Mouse (Mus musculus): ENCODE results near the gene Sycp2l. TPM values are rescaled to one million over a fixed set of nuclear protein-coding genes. Genes with fewer than 3 reads are reported as not detected.

Sycp2l gene
- polyA plus RNA-seq, 1 experiment: 0.37 TPM

GRCm38 (mm10) chr13:41134901-41135300, 20.8 kb downstream of the Sycp2l start:
- Histone ChIP-seq H3K9ac (ENCODE audit: low read depth, poor library complexity, severe bottlenecking) (no peak overlapping the region), H3K4me1 (ENCODE audit: control insufficient read depth, insufficient read depth, low read length) (no peaks in the 10 kb centered on the region), H3K9me3 (replicated peaks; ENCODE audit: control insufficient read depth, insufficient read depth, low read length, poor library complexity, severe bottlenecking) (no peaks in the 10 kb centered on the region), H3K4me3 (ENCODE audit: low read depth, low read length) (no peak overlapping the region), H3K36me3 (ENCODE audit: control insufficient read depth, insufficient read depth, low read length, poor library complexity, severe bottlenecking) (no peaks in the 10 kb centered on the region), H3K27ac (ENCODE audit: insufficient read depth, low read length) (no peak overlapping the region), H3K27me3 (ENCODE audit: control insufficient read depth, insufficient read depth, low read length, poor library complexity, severe bottlenecking) (no peaks in the 10 kb centered on the region)
- no peak for TF ChIP-seq EP300 (IDR thresholded peaks at IDR 0.05; ENCODE audit: insufficient read depth, low read depth, low read length)
- TF ChIP-seq CTCF (IDR thresholded peaks at IDR 0.05; ENCODE audit: low read depth, low read length): peak; percentile 85
- TF ChIP-seq POLR2A (IDR thresholded peaks at IDR 0.05; ENCODE audit: insufficient read depth, low read length): no peak

DNA sequence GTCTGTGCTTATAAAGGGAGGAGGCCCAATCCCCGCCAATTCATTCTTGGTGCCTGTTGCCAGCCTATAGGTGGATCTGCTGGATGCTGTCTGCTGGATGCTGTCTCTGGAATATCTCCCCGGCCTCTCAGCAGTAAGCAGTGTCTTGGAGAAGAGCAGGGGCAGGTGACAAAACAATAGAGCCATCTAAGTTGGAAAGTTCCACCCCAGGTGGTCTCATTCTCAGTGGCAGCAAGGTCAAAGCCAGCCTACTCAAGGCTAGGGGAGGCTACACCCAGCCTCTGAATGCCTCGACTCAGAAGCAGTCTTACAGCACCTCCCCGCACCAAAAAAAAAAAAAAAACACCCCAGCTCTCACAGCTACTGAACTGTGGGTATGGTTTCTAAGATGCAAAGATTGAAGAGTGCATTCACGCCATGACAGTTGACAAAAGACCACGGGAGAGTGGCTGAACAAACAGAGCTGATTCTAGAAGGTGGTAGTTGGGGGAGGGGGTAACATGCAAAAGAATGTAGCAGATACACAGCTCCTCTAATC, 31.4 kb downstream of the Sycp2l start:
- Histone ChIP-seq H3K9me3 (replicated peaks; ENCODE audit: control insufficient read depth, insufficient read depth, low read length, poor library complexity, severe bottlenecking) (no peaks in the 10 kb centered on the region), H3K27me3 (ENCODE audit: control insufficient read depth, insufficient read depth, low read length, poor library complexity, severe bottlenecking) (no peaks in the 10 kb centered on the region), H3K4me1 (ENCODE audit: control insufficient read depth, insufficient read depth, low read length) (peaks cover 5% of the 10 kb centered on the region), H3K4me3 (ENCODE audit: low read depth, low read length) (no peak overlapping the region), H3K36me3 (ENCODE audit: control insufficient read depth, insufficient read depth, low read length, poor library complexity, severe bottlenecking) (no peaks in the 10 kb centered on the region), H3K27ac (ENCODE audit: insufficient read depth, low read length) (peak overlapping the region; percentile 83), H3K9ac (ENCODE audit: low read depth, poor library complexity, severe bottlenecking) (no peak overlapping the region)
- TF ChIP-seq POLR2A (IDR thresholded peaks at IDR 0.05; ENCODE audit: insufficient read depth, low read length): no peak
- peak; percentile 75; the same call in 1 of the 2 replicates for TF ChIP-seq EP300 (IDR thresholded peaks at IDR 0.05; ENCODE audit: insufficient read depth, low read depth, low read length)
- TF ChIP-seq CTCF (IDR thresholded peaks at IDR 0.05; ENCODE audit: low read depth, low read length): no peak

- Histone ChIP-seq H3K4me3 (ENCODE audit: low read depth, low read length) (no peak overlapping the region), H3K9me3 (replicated peaks; ENCODE audit: control insufficient read depth, insufficient read depth, low read length, poor library complexity, severe bottlenecking) (no peaks in the 10 kb centered on the region), H3K4me1 (ENCODE audit: control insufficient read depth, insufficient read depth, low read length) (peaks cover 5% of the 10 kb centered on the region), H3K27me3 (ENCODE audit: control insufficient read depth, insufficient read depth, low read length, poor library complexity, severe bottlenecking) (no peaks in the 10 kb centered on the region), H3K36me3 (ENCODE audit: control insufficient read depth, insufficient read depth, low read length, poor library complexity, severe bottlenecking) (no peaks in the 10 kb centered on the region), H3K27ac (ENCODE audit: insufficient read depth, low read length) (peak overlapping the region; percentile 81), H3K9ac (ENCODE audit: low read depth, poor library complexity, severe bottlenecking) (no peak overlapping the region)
- no peak for TF ChIP-seq POLR2A (IDR thresholded peaks at IDR 0.05; ENCODE audit: insufficient read depth, low read length)
- TF ChIP-seq CTCF (IDR thresholded peaks at IDR 0.05; ENCODE audit: low read depth, low read length): peak; percentile 59
- TF ChIP-seq EP300 (IDR thresholded peaks at IDR 0.05; ENCODE audit: insufficient read depth, low read depth, low read length): no peak
These were observed 32.2 kb downstream of the Sycp2l start for GRCm38 (mm10) chr13:41146271-41146670.

- H3K9me3 ChIP-seq (replicated peaks; ENCODE audit: control insufficient read depth, insufficient read depth, low read length, poor library complexity, severe bottlenecking): no peaks in the 10 kb centered on the region
- TF ChIP-seq POLR2A (IDR thresholded peaks at IDR 0.05; ENCODE audit: insufficient read depth, low read length) (no peak), EP300 (IDR thresholded peaks at IDR 0.05; ENCODE audit: insufficient read depth, low read depth, low read length) (no peak), CTCF (IDR thresholded peaks at IDR 0.05; ENCODE audit: low read depth, low read length) (no peak)
- H3K27ac ChIP-seq (ENCODE audit: insufficient read depth, low read length): no peak overlapping the region
- H3K9ac ChIP-seq (ENCODE audit: low read depth, poor library complexity, severe bottlenecking): no peak overlapping the region
- no peaks in the 10 kb centered on the region for H3K36me3 ChIP-seq (ENCODE audit: control insufficient read depth, insufficient read depth, low read length, poor library complexity, severe bottlenecking)
- H3K4me3 ChIP-seq (ENCODE audit: low read depth, low read length): peak overlapping the region; percentile 42; the same call in 1 of the 2 replicates
- H3K4me1 ChIP-seq (ENCODE audit: control insufficient read depth, insufficient read depth, low read length): peaks cover 2% of the 10 kb centered on the region
- no peaks in the 10 kb centered on the region for H3K27me3 ChIP-seq (ENCODE audit: control insufficient read depth, insufficient read depth, low read length, poor library complexity, severe bottlenecking)
These were observed 39.0 kb downstream of the Sycp2l start for GRCm38 (mm10) chr13:41153146-41153545.

GRCm38 (mm10) chr13:41158426-41158825, 44.3 kb downstream of the Sycp2l start:
- no peaks in the 10 kb centered on the region for H3K27me3 ChIP-seq (ENCODE audit: control insufficient read depth, insufficient read depth, low read length, poor library complexity, severe bottlenecking)
- no peak overlapping the region for H3K4me3 ChIP-seq (ENCODE audit: low read depth, low read length)
- no peaks in the 10 kb centered on the region for H3K4me1 ChIP-seq (ENCODE audit: control insufficient read depth, insufficient read depth, low read length)
- H3K36me3 ChIP-seq (ENCODE audit: control insufficient read depth, insufficient read depth, low read length, poor library complexity, severe bottlenecking): no peaks in the 10 kb centered on the region
- H3K9me3 ChIP-seq (replicated peaks; ENCODE audit: control insufficient read depth, insufficient read depth, low read length, poor library complexity, severe bottlenecking): no peaks in the 10 kb centered on the region
- H3K27ac ChIP-seq (ENCODE audit: insufficient read depth, low read length): no peak overlapping the region
- TF ChIP-seq CTCF (IDR thresholded peaks at IDR 0.05; ENCODE audit: low read depth, low read length) (no peak), EP300 (IDR thresholded peaks at IDR 0.05; ENCODE audit: insufficient read depth, low read depth, low read length) (no peak), POLR2A (IDR thresholded peaks at IDR 0.05; ENCODE audit: insufficient read depth, low read length) (no peak)
- H3K9ac ChIP-seq (ENCODE audit: low read depth, poor library complexity, severe bottlenecking): no peak overlapping the region

GRCm38 (mm10) chr13:41187886-41188285, 73.8 kb downstream of the Sycp2l start:
- no peaks in the 10 kb centered on the region for H3K36me3 ChIP-seq (ENCODE audit: control insufficient read depth, insufficient read depth, low read length, poor library complexity, severe bottlenecking)

More at GRCm38 (mm10) chr13:41187886-41188285, 73.8 kb downstream of the Sycp2l start:
- no peaks in the 10 kb centered on the region for H3K9me3 ChIP-seq (replicated peaks; ENCODE audit: control insufficient read depth, insufficient read depth, low read length, poor library complexity, severe bottlenecking)
- no peaks in the 10 kb centered on the region for H3K27me3 ChIP-seq (ENCODE audit: control insufficient read depth, insufficient read depth, low read length, poor library complexity, severe bottlenecking)
- no peak overlapping the region for H3K4me3 ChIP-seq (ENCODE audit: low read depth, low read length)
- no peaks in the 10 kb centered on the region for H3K4me1 ChIP-seq (ENCODE audit: control insufficient read depth, insufficient read depth, low read length)
- H3K9ac ChIP-seq (ENCODE audit: low read depth, poor library complexity, severe bottlenecking): no peak overlapping the region
- H3K27ac ChIP-seq (ENCODE audit: insufficient read depth, low read length): no peak overlapping the region
- TF ChIP-seq CTCF (IDR thresholded peaks at IDR 0.05; ENCODE audit: low read depth, low read length): no peak
- no peak for TF ChIP-seq EP300 (IDR thresholded peaks at IDR 0.05; ENCODE audit: insufficient read depth, low read depth, low read length)
- TF ChIP-seq POLR2A (IDR thresholded peaks at IDR 0.05; ENCODE audit: insufficient read depth, low read length): no peak
